Mouse (Mus musculus): Measurements from ENCODE around the gene Slc44a2.

DNA sequence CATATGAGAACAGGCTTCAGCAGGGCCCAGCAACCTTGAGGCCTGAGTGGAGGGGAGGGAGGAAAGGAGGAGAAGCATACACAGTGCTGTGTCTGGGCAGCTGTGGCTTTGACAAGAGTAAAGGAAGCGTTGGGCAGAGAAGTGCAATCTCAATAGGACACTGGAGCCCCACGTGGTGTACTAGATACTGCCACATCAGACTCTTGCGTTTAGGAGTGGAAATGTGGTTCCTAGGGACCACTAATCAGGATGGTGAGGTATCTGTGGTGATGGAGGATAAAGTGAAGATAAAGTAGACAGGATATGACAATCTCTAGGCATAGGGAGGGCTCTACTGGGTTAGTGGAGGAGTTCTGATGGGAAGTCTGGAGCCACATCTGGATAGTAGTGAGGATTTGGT lies 33.7 kb upstream of the Slc44a2 start:
- no peak for TF ChIP-seq POLR2A (IDR thresholded peaks at IDR 0.05; ENCODE audit: borderline replicate concordance, insufficient read depth, low read length)
- TF ChIP-seq CTCF (IDR thresholded peaks at IDR 0.05; ENCODE audit: borderline replicate concordance, insufficient read depth, low read depth, low read length): no peak

Data from cerebellum, adult 2 months (tissue).